19 mouse cellular contexts compared by ENCODE assay signal in the genomic region with DNA sequence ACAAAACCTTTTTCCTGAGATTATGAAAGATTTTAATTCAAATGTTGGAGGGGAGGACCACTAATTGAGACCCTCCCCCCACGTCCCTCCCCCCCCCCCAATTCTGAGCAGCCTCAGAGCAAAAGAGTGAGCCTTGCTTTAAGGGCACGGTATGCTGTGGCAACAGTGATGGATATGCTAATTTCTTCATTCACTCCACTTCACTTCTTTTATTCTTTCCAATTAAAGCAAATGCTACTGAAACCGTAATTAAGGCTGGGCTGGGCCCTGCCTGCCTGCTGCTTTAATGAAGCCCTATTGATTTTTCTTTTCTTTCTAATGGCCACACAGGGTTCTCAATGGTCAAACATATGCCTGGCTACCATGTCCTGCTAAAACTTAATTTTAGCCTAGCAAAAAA.
"Had no signal": no experiment of that assay in that cellular context is flagged by ENCODE, and none has a peak within 500 bp of the region (broad histone marks: within the 10 kb centered on the region; RNA-seq: fewer than 3 reads in every experiment).

No protein-coding gene starts in this region.

- H3K9me3 ChIP-seq: kidney, embryonic 15.5 days; limb, embryonic 12.5 days; limb, embryonic 15.5 days; midbrain, embryonic 12.5 days; midbrain, embryonic 15.5 days; stomach, embryonic 15.5 days had no signal

- H3K4me3 ChIP-seq: kidney, embryonic 15.5 days; limb, embryonic 12.5 days; limb, embryonic 15.5 days; midbrain, embryonic 12.5 days; midbrain, embryonic 15.5 days; stomach, embryonic 15.5 days had no signal

- ATAC-seq: liver, postnatal 0 days; lung, postnatal 0 days; midbrain, embryonic 15.5 days had no signal

- H3K27ac ChIP-seq: kidney, embryonic 15.5 days; limb, embryonic 12.5 days; limb, embryonic 15.5 days; liver, embryonic 14.5 days; macrophage; midbrain, embryonic 12.5 days; midbrain, embryonic 15.5 days; stomach, embryonic 15.5 days had no signal

- H3K9ac ChIP-seq: kidney, embryonic 15.5 days; limb, embryonic 12.5 days; limb, embryonic 15.5 days; liver, embryonic 14.5 days; liver, postnatal 0 days; lung, embryonic 14.5 days; midbrain, embryonic 12.5 days; midbrain, embryonic 15.5 days; stomach, embryonic 15.5 days had no signal

- H3K36me3 ChIP-seq: kidney, embryonic 15.5 days; limb, embryonic 12.5 days; limb, embryonic 15.5 days; midbrain, embryonic 12.5 days; midbrain, embryonic 15.5 days; stomach, embryonic 15.5 days had no signal

- H3K27me3 ChIP-seq: stomach, embryonic 15.5 days had no signal

- H3K4me1 ChIP-seq: kidney, embryonic 15.5 days; stomach, embryonic 15.5 days had no signal

- DNase-seq: kidney, postnatal 10 days; kidney, postnatal 36 days; layer of hippocampus, postnatal 36 days; left cerebral cortex, postnatal 4 days; liver, postnatal 0 days; lung, embryonic 14.5 days; right cerebral cortex, postnatal 25 days; spleen, adult 18-20 months; thymus, postnatal 25 days had no signal

- H3K4me2 ChIP-seq: kidney, embryonic 15.5 days; limb, embryonic 12.5 days; limb, embryonic 15.5 days; liver, embryonic 11.5 days; lung, embryonic 14.5 days; midbrain, embryonic 12.5 days; midbrain, embryonic 15.5 days; stomach, embryonic 15.5 days had no signal
